Mouse (Mus musculus) megakaryocyte, embryonic 14.5 days (primary cell): ENCODE measurements around the gene Rap1a. TPM values are rescaled to one million over a fixed set of nuclear protein-coding genes. Genes with fewer than 3 reads are reported as not detected.

ENCODE experiments used
- H3K27me3 ChIP-seq: replicated peaks from 2 replicates; pipeline ENCODE3; 2012; ENCODE audit warnings: inconsistent platforms
- H3K36me3 ChIP-seq: replicated peaks from 2 replicates; pipeline ENCODE3; 2012; ENCODE audit warnings: low read length, inconsistent platforms, mixed read lengths
- H3K4me1 ChIP-seq: 2 replicates; pipeline ENCODE4 v1.6.1; 2012; ENCODE audit warnings: inconsistent platforms
- H3K4me3 ChIP-seq: replicated peaks from 2 replicates; pipeline ENCODE3; 2012; ENCODE audit warnings: moderate library complexity, mild to moderate bottlenecking, inconsistent platforms
- H3K9me3 ChIP-seq: 2 replicates; pipeline ENCODE4 v1.6.1; 2012; ENCODE audit warnings: inconsistent platforms
- FLI1 ChIP-seq: IDR thresholded peaks from 2 replicates; pipeline ENCODE4 v1.6.1; 2012; ENCODE audit warnings: low read length, inconsistent platforms, mixed read lengths
- GATA1 ChIP-seq: IDR thresholded peaks from 3 replicates; pipeline ENCODE4 v1.6.1; 2012; ENCODE audit warnings: mixed read lengths, low read length, inconsistent platforms, borderline replicate concordance
- polyA plus RNA-seq: library from polyadenylated mRNA; stranded (reverse); fragments of >175 nt; gene quantifications from 2 replicates; pipeline ENCODE4 v1.2.3, GENCODE M21; 2012; ENCODE audit warnings: low replicate concordance; ENCODE audit not compliant: insufficient read depth

The Rap1a gene
- polyA plus RNA-seq, 1 experiment, result 38.3 TPM

- peaks cover 56% of the 10 kb centered on the region for H3K4me1 ChIP-seq
- H3K27me3 ChIP-seq, result peaks cover 40% of the 10 kb centered on the region
- peak overlapping the region; percentile 19 for H3K4me3 ChIP-seq
- TF ChIP-seq GATA1 (no peak), FLI1 (no peak)
- H3K9me3 ChIP-seq, result no peaks in the 10 kb centered on the region
- no peaks in the 10 kb centered on the region for H3K36me3 ChIP-seq
These were observed 105.4 kb downstream of the Rap1a start for GRCm38 (mm10) chr3:105695476-105696386.

GRCm38 (mm10) chr3:105693327-105694080 is 107.6 kb downstream of the Rap1a start:
- H3K4me3 ChIP-seq, result no peak overlapping the region
- TF ChIP-seq GATA1 (no peak), FLI1 (no peak)
- no peaks in the 10 kb centered on the region for H3K36me3 ChIP-seq
- peaks cover 40% of the 10 kb centered on the region for H3K27me3 ChIP-seq
- H3K4me1 ChIP-seq, result peaks cover 47% of the 10 kb centered on the region
- H3K9me3 ChIP-seq, result no peaks in the 10 kb centered on the region

DNA sequence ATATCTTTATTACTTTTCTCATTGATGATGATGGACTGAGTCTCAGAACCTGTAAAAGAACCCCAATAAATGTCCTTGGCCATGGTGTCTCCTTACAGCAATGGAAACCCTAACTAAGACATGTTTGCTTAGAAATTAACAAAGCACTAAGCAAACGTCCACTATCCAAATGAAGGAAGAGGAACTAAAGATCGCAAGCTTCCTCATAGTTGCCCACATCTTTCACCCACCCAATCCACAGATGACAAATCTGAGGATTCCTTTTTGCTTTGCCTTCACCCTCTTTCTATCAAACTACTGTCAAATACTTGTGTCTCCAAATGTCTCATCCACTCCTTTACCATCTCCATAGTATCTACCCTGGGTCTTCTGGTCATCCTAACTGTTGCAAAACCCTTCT is 112.6 kb downstream of the Rap1a start:
- H3K4me3 ChIP-seq, result no peak overlapping the region

DNA sequence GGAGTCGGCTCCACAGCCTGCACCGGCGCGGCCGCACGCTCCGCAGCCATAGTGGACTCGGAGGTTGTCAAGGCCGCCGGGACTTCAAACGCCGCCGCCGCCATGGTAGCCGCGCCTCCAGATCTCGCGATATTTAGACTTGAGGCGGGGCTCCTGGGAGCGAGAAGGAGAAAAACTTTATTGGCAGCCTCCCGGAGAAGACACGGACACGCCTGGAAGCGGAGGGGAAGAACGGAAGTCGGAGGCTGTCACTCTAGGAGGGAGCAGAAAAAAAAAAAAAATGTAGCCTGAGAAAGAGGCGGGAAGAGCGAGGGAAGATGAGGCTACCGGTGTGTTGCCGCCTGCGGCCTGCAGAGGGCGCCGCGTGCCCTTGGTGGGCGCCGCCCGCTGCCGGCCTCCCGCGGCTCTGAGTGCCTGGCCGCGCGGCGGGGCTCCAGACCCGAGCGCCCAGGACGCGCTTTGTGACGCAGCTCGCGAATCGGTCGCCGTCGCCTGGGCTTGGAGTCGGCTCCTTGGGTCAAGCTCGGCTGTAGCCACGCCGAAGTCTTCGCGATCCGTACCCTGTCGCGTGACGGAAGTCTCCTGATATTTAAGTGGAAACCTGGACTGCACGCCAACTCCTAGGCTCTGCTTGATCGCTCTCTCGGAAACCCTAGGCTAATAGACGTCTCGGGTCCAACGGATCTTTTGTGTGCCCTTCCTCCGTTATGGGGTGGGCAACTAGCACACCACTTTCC is 113.6 kb downstream of the Rap1a start, which contains the start of gene Ddx20:
TSS of gene Ddx20 (minus strand) at position 251 of the 737 bp plus-strand sequence.
- no peaks in the 10 kb centered on the region for H3K9me3 ChIP-seq
- peaks cover 2% of the 10 kb centered on the region for H3K27me3 ChIP-seq
- H3K36me3 ChIP-seq, result peaks cover 23% of the 10 kb centered on the region
- H3K4me3 ChIP-seq, result peak within 1 kb of the TSS; percentile 99
- TF ChIP-seq FLI1 (peak; percentile 47; the same call in 1 of the 2 replicates), GATA1 (no peak)
- peaks cover 35% of the 10 kb centered on the region for H3K4me1 ChIP-seq

More for the DNA sequence above, 112.6 kb downstream of the Rap1a start:
- H3K36me3 ChIP-seq, result peaks cover 13% of the 10 kb centered on the region
- peaks cover 39% of the 10 kb centered on the region for H3K4me1 ChIP-seq
- no peaks in the 10 kb centered on the region for H3K9me3 ChIP-seq
- TF ChIP-seq GATA1 (no peak), FLI1 (no peak)
- peaks cover 8% of the 10 kb centered on the region for H3K27me3 ChIP-seq

DNA sequence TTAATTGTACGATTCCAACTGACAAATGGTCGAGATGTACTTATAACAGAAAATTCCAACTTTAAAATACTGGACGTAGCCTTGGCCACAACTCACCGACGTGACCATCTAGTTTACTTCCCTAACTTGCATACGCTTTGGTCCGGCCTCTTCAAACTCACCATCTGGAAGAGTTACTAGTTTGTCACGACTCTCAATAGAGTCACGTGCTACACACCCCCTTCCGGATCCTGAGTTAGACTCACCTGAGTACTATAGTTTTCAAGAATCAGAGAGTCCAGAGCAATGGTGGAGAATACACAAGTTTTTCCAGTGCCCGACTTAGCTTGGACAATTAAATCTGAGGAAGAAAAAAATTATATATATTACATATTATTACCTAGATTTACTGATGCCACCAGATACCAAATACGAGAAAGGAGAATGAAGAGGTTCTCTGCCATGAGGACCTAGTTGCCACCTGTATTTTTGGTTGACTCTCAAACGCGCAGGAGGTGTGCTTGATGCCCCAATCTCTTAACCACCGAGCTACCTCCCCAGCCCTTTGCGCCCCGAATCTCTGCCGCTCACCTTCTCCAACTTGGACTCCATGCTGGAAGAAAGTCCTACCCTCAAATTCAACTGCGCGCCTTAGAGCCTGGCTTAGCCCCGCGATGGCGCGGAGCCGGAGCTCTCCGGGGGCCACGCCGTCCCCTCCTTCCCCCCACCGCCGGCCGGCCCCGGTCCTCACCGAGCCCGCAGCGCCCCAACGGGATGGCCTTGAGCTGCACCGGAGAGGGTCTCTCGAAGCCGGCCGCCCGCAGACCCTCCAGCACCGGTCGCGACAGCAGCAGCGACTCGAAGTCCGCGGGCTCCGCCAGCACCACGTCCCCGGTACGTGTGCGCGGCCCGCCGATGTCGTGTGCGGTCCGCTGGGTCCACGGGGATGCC is 114.5 kb downstream of the Rap1a start:
- Histone ChIP-seq H3K4me3 (peak overlapping the region; percentile 99), H3K4me1 (peaks cover 35% of the 10 kb centered on the region), H3K9me3 (no peaks in the 10 kb centered on the region), H3K36me3 (peaks cover 30% of the 10 kb centered on the region), H3K27me3 (no peaks in the 10 kb centered on the region)
- TF ChIP-seq GATA1, result no peak
- no peak for TF ChIP-seq FLI1

DNA sequence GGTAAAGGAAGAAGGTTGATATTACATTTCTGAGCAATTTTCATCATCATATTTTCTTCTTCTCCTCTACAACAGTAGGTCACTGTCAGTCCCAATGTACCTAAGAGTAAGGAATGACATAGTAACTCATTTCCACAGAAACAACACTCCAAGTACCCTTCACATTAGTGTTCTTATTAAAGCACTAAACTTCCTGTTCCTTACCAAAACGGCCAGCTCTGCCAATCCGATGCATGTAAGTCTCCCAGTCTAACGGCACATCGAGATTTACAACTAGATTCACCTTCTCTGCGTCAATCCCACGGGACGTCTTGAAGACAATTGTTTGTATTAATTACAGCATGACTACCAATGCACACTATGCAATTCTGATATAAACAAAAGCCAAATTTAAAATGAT is 120.8 kb downstream of the Rap1a start:
- Histone ChIP-seq H3K9me3 (no peaks in the 10 kb centered on the region), H3K4me1 (peaks cover 14% of the 10 kb centered on the region), H3K36me3 (peaks cover 78% of the 10 kb centered on the region), H3K27me3 (no peaks in the 10 kb centered on the region), H3K4me3 (no peak overlapping the region)
- TF ChIP-seq FLI1 (no peak), GATA1 (no peak)

Other genes with a start within 250 kb of the Rap1a start
- 2.9 TPM in 1 of 2 replicates, not detected in the other for gene Ddx20, start 113.8 kb downstream of the Rap1a start, polyA plus RNA-seq
- gene Inka2, start 96.7 kb downstream of the Rap1a start, polyA plus RNA-seq, result 4.4 and 6.7 TPM in 2 replicates
- 0.19 TPM in 1 of 2 replicates, not detected in the other for gene Adora3, start 69.5 kb upstream of the Rap1a start, polyA plus RNA-seq
- not detected in 2 replicates for gene Tmigd3, start 69.6 kb upstream of the Rap1a start, polyA plus RNA-seq
- gene I830077J02Rik, start 131.3 kb upstream of the Rap1a start, polyA plus RNA-seq, result 34.4 and 41.9 TPM in 2 replicates
- 39.6 and 78.6 TPM in 2 replicates for gene Wdr77, start 158.0 kb upstream of the Rap1a start, polyA plus RNA-seq
- 260 and 290 TPM in 2 replicates for gene Atp5f1, start 158.8 kb upstream of the Rap1a start, polyA plus RNA-seq
- gene Ovgp1, start 172.4 kb upstream of the Rap1a start, polyA plus RNA-seq, result not detected in 2 replicates
- gene Pifo, start 213.3 kb upstream of the Rap1a start, polyA plus RNA-seq, result not detected in 2 replicates
- 1.0 TPM in 1 of 2 replicates, not detected in the other for gene Chil5, start 231.5 kb upstream of the Rap1a start, polyA plus RNA-seq